Mouse (Mus musculus) limb, embryonic 14.5 days (tissue): Measurements from ENCODE around the gene Itga9. TPM values are rescaled to one million over a fixed set of nuclear protein-coding genes. Genes with fewer than 3 reads are reported as not detected.

Experiments
- ATAC-seq: fragments of 200-750 bp; cut with Nextera tagmentation; 2 replicates; pipeline ENCODE4 v1.8.0; 2017; ENCODE audit warnings: low read depth, moderate number of reproducible peaks, moderate TSS enrichment; ENCODE audit not compliant: low FRiP score
- DNase-seq: peaks from one replicate; pipeline ENCODE4 v3.0.0-alpha.2; 2015; ENCODE audit warnings: low spot score
- H3K27ac ChIP-seq: fragments of 300-500 bp; sonication (generic); replicated peaks from 2 replicates; pipeline ENCODE4 v1.5.1; 2014; ENCODE audit warnings: low read depth, mild to moderate bottlenecking, low read length, moderate library complexity, mixed read lengths
- H3K27me3 ChIP-seq: fragments of 300-500 bp; sonication (generic); 2 replicates; pipeline ENCODE4 v1.6.1; 2014; ENCODE audit warnings: low read length, mixed read lengths; ENCODE audit not compliant: control insufficient read depth, insufficient read depth
- H3K36me3 ChIP-seq: fragments of 300-500 bp; sonication (generic); 2 replicates; pipeline ENCODE4 v1.6.1; 2014; ENCODE audit warnings: mild to moderate bottlenecking, low read length, moderate library complexity, mixed read lengths; ENCODE audit not compliant: control insufficient read depth, insufficient read depth
- H3K4me1 ChIP-seq: fragments of 300-500 bp; sonication (generic); 2 replicates; pipeline ENCODE4 v1.6.1; 2014; ENCODE audit warnings: antibody characterized with exemption, low read length, mixed read lengths; ENCODE audit not compliant: control insufficient read depth, insufficient read depth
- H3K4me2 ChIP-seq: fragments of 300-500 bp; sonication (generic); replicated peaks from 2 replicates; pipeline ENCODE4 v1.6.1; 2014; ENCODE audit warnings: low read depth, mild to moderate bottlenecking, low read length, moderate library complexity; ENCODE audit not compliant: severe bottlenecking
- H3K4me3 ChIP-seq: fragments of 300-500 bp; sonication (generic); replicated peaks from 2 replicates; pipeline ENCODE4 v1.5.1; 2014; ENCODE audit warnings: low read length
- H3K9ac ChIP-seq: fragments of 300-500 bp; sonication (generic); 2 replicates; pipeline ENCODE4 v1.6.1; 2014; ENCODE audit warnings: mild to moderate bottlenecking, low read depth, low read length, moderate library complexity; ENCODE audit not compliant: severe bottlenecking
- H3K9me3 ChIP-seq: fragments of 300-500 bp; sonication (generic); 2 replicates; pipeline ENCODE4 v1.6.1; 2016; ENCODE audit warnings: low read length; ENCODE audit not compliant: control insufficient read depth
- POLR2A ChIP-seq: fragments of 200-500 bp; IDR thresholded peaks from 2 replicates; pipeline ENCODE4 v1.8.0; 2012; ENCODE audit warnings: inconsistent platforms, mild to moderate bottlenecking, moderate library complexity, borderline replicate concordance; ENCODE audit not compliant: insufficient read depth, insufficient read length; ENCODE audit errors: extremely low read depth
- WGBS: fragments of 180-500 bp; shearing (Covaris S2); extraction: QIAGEN DNeasy Blood & Tissue Kit; methylation state at CpG from one replicate; pipeline ENCODE4 v1.1.7; 2014; 5-methylcytosine and 5-hydroxymethylcytosine counted together
- polyA plus RNA-seq, 2 experiments: library from polyadenylated mRNA; depleted of rRNA in 1 of 2; stranded (reverse) in 1 of 2; unstranded in 1 of 2; fragments of >200 nt; fragmentation: Nextera tagmentation in 1 of 2; extraction: Ambion mirVana in 1 of 2; gene quantifications; 2 replicates each; pipeline versions ENCODE4 v1.2.1 to v1.2.3; 2012 to 2014

Itga9 gene
- polyA plus RNA-seq, 2 experiments = 10.0 to 19.7 TPM

DNA sequence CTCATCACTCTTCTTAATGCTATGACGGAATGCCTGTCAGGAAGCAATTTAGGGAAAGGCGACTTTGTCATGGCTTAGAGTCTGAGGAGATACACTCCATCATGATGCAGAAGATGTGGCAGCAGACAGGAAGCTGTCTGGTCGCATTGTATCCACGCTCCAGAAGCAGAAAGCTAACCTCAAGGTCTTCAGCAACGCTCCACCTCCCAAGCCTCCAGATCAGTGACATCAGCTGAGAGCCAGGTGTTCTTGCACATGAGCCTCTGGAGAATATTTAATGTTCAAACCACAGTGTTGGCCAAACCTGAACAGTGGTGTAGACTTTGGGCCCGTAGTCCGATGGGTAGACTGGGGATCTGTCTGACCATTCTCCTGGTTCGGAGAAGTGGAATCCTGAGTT lies 55.5 kb downstream of the Itga9 start:
- ATAC-seq = no peak
- no peaks in the 10 kb centered on the region for H3K4me1 ChIP-seq
- no peak overlapping the region for H3K4me2 ChIP-seq
- no peaks in the 10 kb centered on the region for H3K27me3 ChIP-seq
- peaks cover 25% of the 10 kb centered on the region for H3K36me3 ChIP-seq
- H3K4me3 ChIP-seq = no peak overlapping the region
- WGBS = 80% methylated on average over 8 of the region's 8 CpGs
- no peak for DNase-seq
- no peak overlapping the region for H3K9ac ChIP-seq
- no peak for TF ChIP-seq POLR2A
- H3K9me3 ChIP-seq = peaks cover 9% of the 10 kb centered on the region; the same call in 1 of the 2 replicates
- H3K27ac ChIP-seq = no peak overlapping the region

DNA sequence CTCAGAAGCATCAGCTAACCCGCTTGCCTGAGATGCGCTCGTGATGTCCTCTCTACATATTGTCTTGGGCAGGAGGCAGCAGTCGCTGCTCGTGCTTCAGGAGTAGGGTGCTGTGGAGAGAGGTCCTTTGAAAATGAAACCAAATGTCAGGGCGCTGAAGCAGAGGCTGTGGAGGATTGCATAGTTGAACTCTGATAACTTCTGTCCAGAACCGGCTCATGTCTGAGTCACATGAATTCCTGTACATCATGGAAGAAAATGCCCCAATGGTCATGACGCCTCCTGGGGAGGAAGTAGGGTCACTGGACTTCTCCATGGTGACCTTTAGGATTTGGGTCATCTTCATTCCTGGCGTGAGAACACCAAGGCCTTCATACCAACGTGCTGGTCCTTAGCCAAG lies 56.0 kb downstream of the Itga9 start:
- Histone ChIP-seq H3K9ac (no peak overlapping the region), H3K4me1 (no peaks in the 10 kb centered on the region), H3K27me3 (no peaks in the 10 kb centered on the region), H3K36me3 (peaks cover 28% of the 10 kb centered on the region), H3K9me3 (peaks cover 9% of the 10 kb centered on the region; the same call in 1 of the 2 replicates), H3K4me3 (no peak overlapping the region), H3K4me2 (no peak overlapping the region), H3K27ac (no peak overlapping the region)
- TF ChIP-seq POLR2A = no peak
- ATAC-seq (no peak), DNase-seq (no peak)
- WGBS = 94% methylated on average over 10 of the region's 10 CpGs

DNA sequence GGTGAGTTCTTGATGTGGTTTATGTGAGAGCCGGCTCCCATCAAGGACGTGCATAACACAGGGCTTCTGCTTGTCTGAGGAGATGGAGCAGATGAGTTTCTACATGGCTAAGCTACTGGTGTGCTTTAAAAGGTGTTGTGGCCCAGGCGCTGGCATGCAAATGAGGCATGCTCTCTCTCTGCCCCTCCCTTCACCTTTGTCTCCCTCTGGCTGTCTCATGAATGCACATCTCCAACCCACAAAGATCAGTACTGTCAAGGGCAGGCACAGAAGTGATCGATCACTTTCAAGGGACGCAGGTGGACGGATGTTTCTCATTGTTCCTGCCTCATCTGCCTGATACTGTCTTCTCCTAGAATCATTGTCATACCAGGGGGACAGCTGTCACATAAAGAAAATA lies 57.4 kb downstream of the Itga9 start:
- TF ChIP-seq POLR2A = no peak
- ATAC-seq (no peak), DNase-seq (no peak)
- Histone ChIP-seq H3K36me3 (peaks cover 33% of the 10 kb centered on the region), H3K9me3 (peaks cover 9% of the 10 kb centered on the region; the same call in 1 of the 2 replicates), H3K9ac (no peak overlapping the region), H3K4me2 (no peak overlapping the region), H3K27me3 (no peaks in the 10 kb centered on the region), H3K4me3 (no peak overlapping the region), H3K4me1 (no peaks in the 10 kb centered on the region), H3K27ac (no peak overlapping the region)
- WGBS = 82% methylated on average over 6 of the region's 6 CpGs

DNA sequence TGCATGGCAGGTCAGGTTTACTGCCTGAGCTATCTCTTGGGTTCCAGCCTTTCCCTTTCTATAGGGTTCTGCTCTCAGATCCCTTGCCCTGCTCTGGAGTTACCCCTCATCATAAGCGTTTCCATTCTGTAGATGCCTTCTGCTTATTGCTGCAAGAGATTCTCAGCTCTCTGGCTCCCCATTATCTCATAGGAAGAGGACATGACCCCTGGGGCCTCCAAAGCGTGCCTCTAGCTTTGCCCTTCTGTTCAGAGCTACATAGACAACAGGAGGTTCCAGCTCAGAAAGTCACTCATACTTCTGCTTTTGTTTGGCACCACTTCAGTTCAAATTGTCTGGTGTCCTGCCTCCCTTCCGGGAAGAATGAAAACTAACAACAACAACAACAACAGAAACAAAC lies 59.6 kb downstream of the Itga9 start:
- TF ChIP-seq POLR2A = no peak
- no peak overlapping the region for H3K9ac ChIP-seq
- no peak for ATAC-seq
- no peak overlapping the region for H3K27ac ChIP-seq
- H3K4me2 ChIP-seq = no peak overlapping the region
- WGBS = 85% methylated on average over 3 of the region's 3 CpGs
- H3K27me3 ChIP-seq = no peaks in the 10 kb centered on the region
- H3K36me3 ChIP-seq = peaks cover 36% of the 10 kb centered on the region
- H3K9me3 ChIP-seq = peaks cover 9% of the 10 kb centered on the region; the same call in 1 of the 2 replicates
- H3K4me1 ChIP-seq = no peaks in the 10 kb centered on the region
- DNase-seq = no peak
- H3K4me3 ChIP-seq = no peak overlapping the region

DNA sequence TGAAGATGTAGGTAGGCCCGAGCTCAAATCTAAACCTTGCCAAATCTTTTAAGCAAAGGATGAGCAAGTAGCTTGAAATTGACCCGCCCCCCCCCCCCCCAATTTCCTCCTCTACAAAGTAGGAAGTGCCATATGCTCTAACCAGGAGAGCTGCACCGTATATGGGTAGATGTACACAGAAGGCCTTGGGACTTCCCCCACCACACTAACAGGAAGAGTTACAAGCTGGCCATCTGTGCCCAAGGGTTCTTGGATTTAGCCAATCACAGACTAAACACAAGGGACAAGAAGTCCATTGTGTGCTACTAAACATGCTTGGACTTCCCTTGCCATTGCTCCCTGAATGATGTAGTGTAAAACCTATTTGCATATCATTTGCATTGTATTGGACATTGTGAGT lies 63.2 kb downstream of the Itga9 start:
- H3K4me2 ChIP-seq = no peak overlapping the region
- H3K9me3 ChIP-seq = peaks cover 9% of the 10 kb centered on the region; the same call in 1 of the 2 replicates
- no peaks in the 10 kb centered on the region for H3K27me3 ChIP-seq
- DNase-seq = no peak
- TF ChIP-seq POLR2A = no peak
- H3K36me3 ChIP-seq = peaks cover 45% of the 10 kb centered on the region
- H3K4me3 ChIP-seq = no peak overlapping the region
- WGBS = 83% methylated on average over 3 of the region's 3 CpGs
- H3K4me1 ChIP-seq = no peaks in the 10 kb centered on the region
- no peak overlapping the region for H3K27ac ChIP-seq
- no peak overlapping the region for H3K9ac ChIP-seq
- ATAC-seq = no peak

DNA sequence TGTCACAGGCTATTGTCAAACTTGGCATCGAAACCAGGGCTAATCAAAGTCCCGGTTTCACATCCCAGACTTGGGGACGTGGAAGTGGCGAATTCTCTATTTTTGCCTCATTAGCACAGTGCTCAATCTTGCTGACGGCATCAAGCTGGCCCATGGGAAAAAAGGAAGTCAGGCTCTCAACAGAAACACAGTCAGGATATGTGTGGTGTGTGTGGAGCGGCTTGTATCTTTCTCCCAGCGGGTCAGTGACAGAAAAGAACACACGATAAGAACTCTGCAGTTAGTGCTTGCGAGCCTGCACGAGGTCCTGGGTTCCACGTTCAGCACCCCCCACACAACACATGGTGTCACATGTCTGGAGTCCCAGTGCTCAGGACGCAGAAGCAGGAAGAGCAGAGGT lies 67.8 kb downstream of the Itga9 start:
- H3K36me3 ChIP-seq = peaks cover 22% of the 10 kb centered on the region
- WGBS = 69% methylated on average over 12 of the region's 12 CpGs
- no peak overlapping the region for H3K4me3 ChIP-seq
- no peaks in the 10 kb centered on the region for H3K27me3 ChIP-seq
- H3K4me1 ChIP-seq = peaks cover 21% of the 10 kb centered on the region
- no peak overlapping the region for H3K9ac ChIP-seq
- DNase-seq (no peak), ATAC-seq (no peak)
- no peaks in the 10 kb centered on the region for H3K9me3 ChIP-seq
- H3K4me2 ChIP-seq = no peak overlapping the region
- no peak for TF ChIP-seq POLR2A
- H3K27ac ChIP-seq = no peak overlapping the region
